Mouse (Mus musculus) T-helper 2 cell (primary cell): Measurements from ENCODE around the gene Prkaa2.

Source experiments
- in situ Hi-C: fragments of 300-600 bp; cut with MboI, MseI; formaldehyde crosslinking; loops from one replicate; pipeline ENCODE4 v1.15.1; 2025; ENCODE audit warnings: high pct_unique_total_duplicates

Gene Prkaa2

GRCm38 (mm10) chr4:105109990-105110683, 447 bp upstream of the Prkaa2 start:
- in situ Hi-C loops: no loop called here

DNA sequence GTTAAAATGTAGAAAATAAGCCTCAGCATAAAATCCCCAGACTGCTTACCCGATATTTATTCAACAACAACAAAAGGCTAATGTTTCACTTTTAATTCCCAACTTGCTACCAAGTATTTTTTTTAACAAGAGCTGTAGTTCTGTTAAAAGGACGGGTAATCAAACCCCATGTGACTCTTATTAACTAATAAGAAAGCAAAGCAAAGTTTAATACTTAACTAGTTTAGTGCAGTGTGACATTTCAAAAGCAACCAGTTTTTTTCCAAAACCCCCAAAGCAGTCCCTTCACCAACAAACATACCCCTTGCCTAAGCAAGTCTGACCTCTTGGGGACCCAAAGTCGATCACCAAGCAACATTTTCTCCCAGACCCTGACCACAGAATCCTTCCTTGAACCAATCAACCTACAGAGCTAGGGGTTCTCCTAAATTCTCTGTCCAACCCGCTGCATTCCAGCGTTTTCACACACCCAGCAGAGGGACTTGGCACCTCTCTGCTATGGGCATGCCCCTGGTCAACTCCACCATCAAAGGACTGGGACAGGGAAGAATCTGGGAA, 970 bp downstream of the Prkaa2 start:
- in situ Hi-C loops: no loop called here

DNA sequence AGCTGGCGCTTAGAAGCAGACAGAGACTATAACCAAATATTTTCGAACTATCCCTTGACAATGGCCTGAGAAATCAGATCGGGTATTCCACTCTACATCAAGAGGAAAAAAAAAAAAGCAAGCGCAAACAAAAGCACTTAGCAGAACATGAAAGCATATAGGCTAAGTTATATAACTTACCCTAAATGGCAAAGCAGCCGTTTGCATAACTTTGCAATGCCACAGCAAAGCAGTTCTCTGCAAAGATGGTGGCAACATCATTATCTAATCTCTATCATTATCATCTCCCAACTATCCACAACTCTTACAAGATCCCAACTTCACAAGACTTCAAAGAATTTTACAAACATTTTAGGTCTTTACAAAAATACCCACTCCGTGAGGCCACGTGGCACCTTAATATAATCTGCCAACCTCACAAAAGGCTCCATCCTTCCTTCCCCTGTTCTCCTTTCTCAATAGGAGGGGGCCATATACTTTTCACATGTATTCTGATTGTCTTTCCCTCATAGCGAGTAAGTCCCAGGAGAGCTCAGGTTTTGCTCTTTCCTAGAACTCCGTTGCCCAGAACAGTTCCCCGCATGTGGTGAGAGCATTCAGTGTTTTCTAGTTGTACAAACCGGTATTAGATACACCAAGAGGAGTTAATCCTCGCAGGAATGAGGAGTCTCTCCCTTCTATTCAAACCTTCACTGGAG, 1.6 kb downstream of the Prkaa2 start:
- in situ Hi-C loops: no loop called here

- in situ Hi-C loops: no loop called here
Observed at GRCm38 (mm10) chr4:105104099-105104872, 5.4 kb downstream of the Prkaa2 start.

GRCm38 (mm10) chr4:105101337-105101688, 8.4 kb downstream of the Prkaa2 start:
- in situ Hi-C loops: no loop called here

DNA sequence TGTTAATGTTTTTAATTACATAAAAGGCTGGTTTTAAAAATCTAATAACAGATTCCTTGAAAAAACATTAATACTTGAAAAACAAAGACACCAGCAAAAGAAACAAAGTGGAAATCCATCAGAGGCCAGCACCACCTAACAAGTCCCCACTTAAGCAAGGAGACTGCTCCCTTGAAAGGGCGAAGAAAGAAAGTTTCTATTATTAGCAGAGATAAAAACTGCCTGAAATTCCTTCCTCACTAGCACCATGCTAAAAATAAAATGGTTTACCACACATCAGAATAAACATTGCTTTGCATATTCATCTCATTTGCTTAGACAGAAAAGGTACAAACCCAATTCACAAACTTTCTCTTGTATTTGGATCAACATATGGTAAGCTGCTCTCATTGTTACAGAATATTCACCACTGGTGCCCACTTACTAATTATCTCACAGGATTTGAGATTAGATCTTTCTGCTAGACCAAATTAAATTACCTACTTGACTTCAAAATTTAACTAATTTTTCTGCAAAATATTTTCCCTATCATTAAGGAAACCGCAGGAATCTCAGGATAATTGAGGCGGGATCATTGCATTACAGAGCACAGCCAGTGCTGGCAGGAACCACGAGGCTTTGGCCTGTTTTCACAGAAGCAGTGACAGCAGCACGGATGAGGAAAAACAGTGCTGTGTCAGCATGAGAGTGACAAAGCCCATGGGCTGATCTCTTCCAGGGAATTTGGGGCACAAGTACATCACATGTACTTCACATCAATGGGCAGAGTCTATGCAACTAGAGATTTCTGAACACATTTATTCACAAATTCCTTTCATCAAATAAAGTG, 9.0 kb downstream of the Prkaa2 start:
- in situ Hi-C loops: no loop called here

DNA sequence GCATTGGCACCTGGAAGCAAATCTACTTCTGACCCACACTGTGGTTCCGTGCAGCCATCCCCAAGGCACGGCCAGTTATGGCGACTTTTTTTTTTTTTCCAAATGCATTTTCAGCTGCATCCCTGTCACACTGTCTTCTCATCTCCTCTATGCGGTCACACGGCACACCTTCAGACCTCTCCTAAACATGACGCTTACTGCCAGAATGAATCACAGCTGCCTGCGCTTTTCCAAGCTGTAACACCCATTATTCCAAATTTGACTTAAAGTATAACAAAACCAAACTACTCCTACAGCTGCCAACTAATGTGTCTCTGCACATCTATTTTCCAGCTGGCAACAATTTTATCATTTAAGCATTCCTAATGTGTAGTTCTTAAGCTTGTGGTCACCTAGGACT, 11.0 kb downstream of the Prkaa2 start:
- in situ Hi-C loops: no loop called here

GRCm38 (mm10) chr4:105098158-105098557, 11.5 kb downstream of the Prkaa2 start:
- in situ Hi-C loops: no loop called here

- in situ Hi-C loops: no loop called here
Observed at GRCm38 (mm10) chr4:105095316-105095715, 14.4 kb downstream of the Prkaa2 start.

- in situ Hi-C loops: no loop called here
Observed at GRCm38 (mm10) chr4:105093951-105094350, 15.7 kb downstream of the Prkaa2 start.

- in situ Hi-C loops: no loop called here
Observed at GRCm38 (mm10) chr4:105090417-105090816, 19.3 kb downstream of the Prkaa2 start.

GRCm38 (mm10) chr4:105089386-105089785, 20.3 kb downstream of the Prkaa2 start:
- in situ Hi-C loops: no loop called here

DNA sequence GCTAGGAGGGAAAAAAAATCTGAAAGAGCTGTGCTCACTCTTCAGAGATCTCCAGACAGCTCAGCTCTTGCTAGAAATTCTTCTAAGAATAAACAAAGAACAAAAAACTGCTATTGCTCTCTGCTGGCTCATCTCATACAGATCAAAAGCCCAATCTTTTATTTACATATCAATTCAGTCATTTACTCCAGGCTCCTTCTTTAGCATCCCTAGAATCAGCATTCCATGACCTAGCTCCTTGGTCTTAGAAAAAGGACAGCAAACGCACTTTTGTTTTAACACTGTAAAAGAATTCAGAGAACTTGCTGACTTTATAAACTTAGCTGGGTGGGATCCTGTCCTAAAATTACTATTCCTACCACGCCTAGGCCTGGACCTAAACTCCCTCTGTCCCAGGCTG, 21.0 kb downstream of the Prkaa2 start:
- in situ Hi-C loops: no loop called here

- in situ Hi-C loops: no loop called here
Observed at GRCm38 (mm10) chr4:105076152-105076551, 33.5 kb downstream of the Prkaa2 start.

DNA sequence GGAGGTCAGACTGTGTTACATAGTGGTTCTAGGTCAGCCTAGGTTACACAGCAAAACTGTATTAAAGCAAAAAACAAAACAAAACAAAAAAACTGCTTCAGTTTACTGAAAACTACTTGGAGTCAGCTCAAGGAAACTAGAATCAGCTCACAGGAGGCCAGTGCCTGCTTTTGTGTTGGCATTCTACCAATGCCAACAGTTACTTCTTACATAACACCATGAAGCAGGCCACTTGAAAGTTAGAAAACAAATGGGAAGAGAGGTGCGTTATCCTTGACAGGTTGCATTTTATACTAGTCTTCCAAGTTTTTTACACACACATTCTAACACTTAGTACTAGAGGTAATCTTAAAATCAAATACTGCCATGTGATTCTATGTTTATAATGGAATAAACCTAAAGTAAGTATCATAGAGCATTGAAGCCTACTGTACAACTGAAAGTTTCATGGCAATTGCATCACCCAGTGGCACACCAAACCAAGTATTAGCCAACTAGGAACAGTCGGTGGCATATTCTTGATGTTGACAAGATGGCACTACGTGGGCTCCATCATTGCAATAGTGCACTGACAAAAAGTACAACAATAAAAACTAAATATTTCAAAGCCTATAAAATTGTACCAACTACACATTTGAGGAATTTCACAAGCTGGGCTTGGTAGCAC, 37.8 kb downstream of the Prkaa2 start:
- in situ Hi-C loops: no loop called here

- in situ Hi-C loops: no loop called here
Observed at GRCm38 (mm10) chr4:105070982-105071381, 38.7 kb downstream of the Prkaa2 start.

DNA sequence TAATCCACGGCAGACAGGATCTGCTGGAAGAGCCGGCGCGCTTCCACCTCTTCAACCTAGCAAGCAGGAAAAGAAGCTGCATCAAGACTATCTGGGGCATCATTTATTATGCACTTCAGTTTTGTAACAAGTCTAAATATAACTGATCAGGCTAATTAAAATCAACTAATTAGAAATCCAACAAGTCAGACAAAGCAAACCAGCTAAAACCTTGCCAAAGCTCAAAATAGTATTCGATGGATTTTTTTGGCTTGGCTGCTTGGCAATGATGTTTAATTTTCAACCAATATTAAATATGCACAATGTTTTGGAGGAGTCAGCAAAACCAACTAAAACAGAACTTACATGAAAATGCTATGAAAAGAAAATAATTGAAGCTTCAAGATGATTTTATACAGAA, 58.4 kb downstream of the Prkaa2 start:
- in situ Hi-C loops: loop anchor here (10.0 kb wide), 1 partner anchor 174 kb away; no protein-coding TSS in a partner anchor

- in situ Hi-C loops: loop anchor here (10.0 kb wide), 1 partner anchor 175 kb away; no protein-coding TSS in a partner anchor
Observed at GRCm38 (mm10) chr4:105050041-105050440, 59.6 kb downstream of the Prkaa2 start.

DNA sequence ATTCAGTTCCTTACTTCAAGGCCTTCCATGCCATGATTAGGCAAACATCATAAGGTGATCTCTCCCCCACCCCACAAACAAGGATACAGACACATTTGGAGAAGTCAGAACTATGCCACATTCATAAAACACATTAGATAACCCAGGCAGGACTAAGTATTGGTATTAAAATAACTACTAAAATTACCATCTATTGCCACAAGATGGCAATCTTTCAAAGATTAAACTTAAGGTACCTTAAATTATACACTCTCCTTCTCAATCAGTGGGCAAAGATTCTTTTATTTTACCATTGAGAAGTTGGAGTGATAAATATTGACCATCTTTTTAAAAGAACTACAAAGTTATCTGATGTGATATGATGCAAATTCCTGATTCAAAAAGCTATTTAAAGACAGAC, 75.4 kb downstream of the Prkaa2 start:
- in situ Hi-C loops: no loop called here

GRCm38 (mm10) chr4:105033153-105033552, 76.5 kb downstream of the Prkaa2 start:
- in situ Hi-C loops: no loop called here

DNA sequence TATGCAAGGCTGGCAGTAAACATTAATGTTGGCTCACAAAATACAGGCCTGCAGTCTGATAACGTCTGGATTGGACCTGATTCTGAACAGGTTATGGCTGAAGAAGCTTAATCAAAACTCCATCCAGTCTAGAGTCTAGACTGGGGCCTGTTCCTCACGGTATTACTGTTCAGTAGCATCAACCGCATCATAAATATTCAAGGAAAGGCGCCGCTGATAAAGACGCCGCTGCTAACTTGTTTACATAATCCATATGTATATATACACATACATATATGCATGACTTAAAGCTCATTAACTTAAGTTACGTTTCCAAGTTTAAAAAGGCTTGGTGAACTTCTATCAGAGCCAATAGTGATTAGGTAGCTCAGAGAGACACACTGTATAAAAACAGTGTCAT, 78.6 kb downstream of the Prkaa2 start:
- in situ Hi-C loops: no loop called here
